Mouse (Mus musculus) liver, embryonic 14.5 days (tissue): ENCODE results near the gene Fam222b. TPM values are rescaled to one million over a fixed set of nuclear protein-coding genes. Genes with fewer than 3 reads are reported as not detected.
"Not testable (repeated sequence)": the region's sequence is repeated elsewhere in the genome, so short reads cannot be mapped to it uniquely, and the experiment has no call there.

ENCODE experiments used
- ATAC-seq: fragments of 200-750 bp; cut with Nextera tagmentation; 2 replicates; pipeline ENCODE4 v1.8.0; 2017; ENCODE audit warnings: moderate number of reproducible peaks, mild to moderate bottlenecking, moderate library complexity; ENCODE audit not compliant: insufficient read depth
- DNase-seq, 3 experiments: peaks; one replicate each; pipeline ENCODE4 v3.0.0-alpha.2; 2012 to 2013; ENCODE audit warnings: low read depth in 3 of 3, low spot score in 3 of 3
- H3K27ac ChIP-seq: fragments of 300-500 bp; sonication (generic); 2 replicates; pipeline ENCODE4 v1.5.1; 2014; ENCODE audit warnings: moderate library complexity, mild to moderate bottlenecking, control low read depth, inconsistent platforms
- H3K27me3 ChIP-seq: fragments of 300-500 bp; sonication (generic); 2 replicates; pipeline ENCODE4 v1.6.1; 2014; ENCODE audit warnings: mild to moderate bottlenecking, low read length, moderate library complexity; ENCODE audit not compliant: control insufficient read depth, insufficient read depth
- H3K36me3 ChIP-seq: fragments of 300-500 bp; sonication (generic); replicated peaks from 2 replicates; pipeline ENCODE4 v1.6.1; 2014; ENCODE audit warnings: low read depth; ENCODE audit not compliant: control insufficient read depth, insufficient read depth
- H3K4me1 ChIP-seq, 2 experiments: fragments of 200-500 bp in 1 of 2; fragments of 300-500 bp in 1 of 2; sonication (generic) in 1 of 2; replicated peaks; 2 replicates each; pipeline ENCODE4 v1.6.1; 2012 to 2014; ENCODE audit warnings: antibody characterized with exemption in 1 of 2, inconsistent platforms in 1 of 2, low read length in 1 of 2; ENCODE audit not compliant: control insufficient read depth in 2 of 2, insufficient read depth in 2 of 2
- H3K4me2 ChIP-seq: fragments of 300-500 bp; sonication (generic); 2 replicates; pipeline ENCODE4 v1.6.1; 2014; ENCODE audit warnings: low read depth, mild to moderate bottlenecking, control low read depth, moderate library complexity
- H3K4me3 ChIP-seq, 2 experiments: fragments of 200-500 bp in 1 of 2; fragments of 300-500 bp in 1 of 2; sonication (generic) in 1 of 2; 2 replicates each; pipeline ENCODE4 v1.5.1; 2012 to 2014; ENCODE audit warnings: low read depth in 2 of 2, low read length in 2 of 2, mild to moderate bottlenecking in 2 of 2, control low read depth in 1 of 2, inconsistent platforms in 1 of 2, moderate library complexity in 1 of 2; ENCODE audit not compliant: insufficient read depth in 1 of 2
- H3K9ac ChIP-seq: fragments of 300-500 bp; sonication (generic); replicated peaks from 2 replicates; pipeline ENCODE4 v1.6.1; 2014; ENCODE audit warnings: mild to moderate bottlenecking, control low read depth, moderate library complexity
- H3K9me3 ChIP-seq: fragments of 300-500 bp; sonication (generic); 2 replicates; pipeline ENCODE4 v1.6.1; 2016; ENCODE audit warnings: low read length, mixed read lengths; ENCODE audit not compliant: control insufficient read depth
- CTCF ChIP-seq: IDR thresholded peaks from 2 replicates; pipeline ENCODE4 v1.5.1; 2016; ENCODE audit warnings: antibody characterized with exemption, low read depth, control low read depth
- EP300 ChIP-seq: IDR thresholded peaks from 2 replicates; pipeline ENCODE4 v1.6.1; 2016; ENCODE audit warnings: antibody characterized with exemption, low read depth
- WGBS: fragments of 180-500 bp; shearing (Covaris S2); extraction: QIAGEN DNeasy Blood & Tissue Kit; methylation state at CpG from one replicate; pipeline ENCODE4 v1.1.7; 2014; ENCODE audit not compliant: insufficient replicate concordance; 5-methylcytosine and 5-hydroxymethylcytosine counted together
- polyA plus RNA-seq, 2 experiments: library from polyadenylated mRNA; depleted of rRNA in 1 of 2; stranded (reverse) in 1 of 2; unstranded in 1 of 2; fragments of >200 nt; fragmentation: Nextera tagmentation in 1 of 2; extraction: Ambion mirVana in 1 of 2; gene quantifications; 2 replicates each; pipeline versions ENCODE4 v1.2.1 to v1.2.3; 2012 to 2014

Gene Fam222b
- polyA plus RNA-seq (2012; rRNA removed) (2.5 and 3.1 TPM in 2 replicates), polyA plus RNA-seq (2014; fragmentation: Nextera tagmentation; extraction: Ambion mirVana) (3.8 and 4.1 TPM in 2 replicates)

GRCm38 (mm10) chr11:78094504-78095143 is at the start of gene Fam222b:
Gene Fam222b (plus strand): TSS chr11:78094660.
- peak within 1 kb of the TSS; percentile 56 to 93 for H3K4me3 ChIP-seq
- H3K27me3 ChIP-seq = no peaks in the 10 kb centered on the region
- no peaks in the 10 kb centered on the region for H3K9me3 ChIP-seq
- ATAC-seq (peak; percentile 87), DNase-seq (peak; percentile 71 to 75 (median 72))
- peak within 1 kb of the TSS; percentile 59 for H3K9ac ChIP-seq
- H3K4me2 ChIP-seq = peak within 1 kb of the TSS; percentile 75
- no peak for TF ChIP-seq EP300
- no peak; the same call in 1 of the 2 replicates for TF ChIP-seq CTCF
- no peaks in the 10 kb centered on the region for H3K36me3 ChIP-seq
- peaks cover 0 to 14% of the 10 kb centered on the region in 2 experiments; a peak in 2 of 4 replicates for H3K4me1 ChIP-seq
- WGBS = 1% methylated on average over 38 of the region's 38 CpGs
- no peak within 1 kb of the TSS; the same call in 1 of the 2 replicates for H3K27ac ChIP-seq

- 77% methylated on average over 5 of the region's 5 CpGs for WGBS
- H3K27ac ChIP-seq = no peak overlapping the region
- H3K4me1 ChIP-seq = 0 out of 4 replicates have a peak, but pooled peaks cover 0 to 4% of the 10 kb centered on the region in 2 experiments
- no peaks in the 10 kb centered on the region for H3K9me3 ChIP-seq
- H3K36me3 ChIP-seq = peaks cover 2% of the 10 kb centered on the region; the same call in 1 of the 2 replicates
- DNase-seq = no peak
- no peaks in the 10 kb centered on the region for H3K27me3 ChIP-seq
- no peak overlapping the region for H3K9ac ChIP-seq
- no peak overlapping the region for H3K4me2 ChIP-seq
- no peak for TF ChIP-seq CTCF
- TF ChIP-seq EP300 = no peak
- no peak overlapping the region for H3K4me3 ChIP-seq
- ATAC-seq = no peak
Observed at GRCm38 (mm10) chr11:78044758-78045251, 49.7 kb upstream of the Fam222b start.

GRCm38 (mm10) chr11:78048637-78049036 is 45.8 kb upstream of the Fam222b start:
- DNase-seq, H3K36me3 ChIP-seq, H3K9ac ChIP-seq, H3K4me3 ChIP-seq, H3K4me2 ChIP-seq, ATAC-seq, H3K27ac ChIP-seq, H3K9me3 ChIP-seq, H3K27me3 ChIP-seq: not testable (repeated sequence)
- peaks cover 7 to 15% of the 10 kb centered on the region in 2 experiments for H3K4me1 ChIP-seq
- 94% methylated on average over 3 of the region's 4 CpGs for WGBS

- WGBS = 52% methylated on average over 8 of the region's 8 CpGs
- H3K36me3 ChIP-seq = peaks cover 4% of the 10 kb centered on the region; the same call in 1 of the 2 replicates
- no peak for TF ChIP-seq CTCF
- no peak for TF ChIP-seq EP300
- ATAC-seq (peak; percentile 84), DNase-seq (no peak)
- peak overlapping the region; percentile 22 for H3K4me2 ChIP-seq
- no peaks in the 10 kb centered on the region for H3K27me3 ChIP-seq
- H3K4me3 ChIP-seq = no peak overlapping the region
- no peaks in the 10 kb centered on the region for H3K9me3 ChIP-seq
- H3K4me1 ChIP-seq = peaks cover 7 to 13% of the 10 kb centered on the region in 2 experiments
- peak overlapping the region; percentile 7; the same call in 1 of the 2 replicates for H3K9ac ChIP-seq
- H3K27ac ChIP-seq = no peak overlapping the region
Observed at GRCm38 (mm10) chr11:78053078-78053477, 41.4 kb upstream of the Fam222b start.

- no peak for TF ChIP-seq EP300
- TF ChIP-seq CTCF = no peak
- Histone ChIP-seq H3K9me3 (no peaks in the 10 kb centered on the region), H3K27ac (no peak overlapping the region), H3K4me1 (peaks cover 22 to 33% of the 10 kb centered on the region in 2 experiments), H3K36me3 (peaks cover 6% of the 10 kb centered on the region; the same call in 1 of the 2 replicates), H3K4me2 (no peak overlapping the region), H3K4me3 (no peak overlapping the region), H3K27me3 (no peaks in the 10 kb centered on the region), H3K9ac (no peak overlapping the region)
- 85% methylated on average over 8 of the region's 8 CpGs for WGBS
- no peak for ATAC-seq
- DNase-seq = no peak
Observed at GRCm38 (mm10) chr11:78056946-78057345, 37.5 kb upstream of the Fam222b start.
